Mouse (Mus musculus) intestine, embryonic 16.5 days (tissue): ENCODE data around the gene Slc38a2. TPM values are rescaled to one million over a fixed set of nuclear protein-coding genes. Genes with fewer than 3 reads are reported as not detected.

Experiments
- ATAC-seq: fragments of 200-750 bp; cut with Nextera tagmentation; 2 replicates; pipeline ENCODE4 v1.8.0; 2017; ENCODE audit warnings: moderate TSS enrichment, moderate library complexity
- H3K27ac ChIP-seq: fragments of 300-500 bp; sonication (generic); 2 replicates; pipeline ENCODE4 v1.5.1; 2014; ENCODE audit warnings: mild to moderate bottlenecking, low read length
- H3K27me3 ChIP-seq: fragments of 300-500 bp; sonication (generic); replicated peaks from 2 replicates; pipeline ENCODE4 v1.6.1; 2014; ENCODE audit warnings: low read length, control low read depth, mixed read lengths; ENCODE audit not compliant: control insufficient read depth, insufficient read depth
- H3K36me3 ChIP-seq: fragments of 300-500 bp; sonication (generic); 2 replicates; pipeline ENCODE4 v1.6.1; 2014; ENCODE audit warnings: low read length, control low read depth; ENCODE audit not compliant: control insufficient read depth, insufficient read depth
- H3K4me1 ChIP-seq: fragments of 300-500 bp; sonication (generic); 2 replicates; pipeline ENCODE4 v1.6.1; 2014; ENCODE audit warnings: low read length, control low read depth, mixed read lengths; ENCODE audit not compliant: control insufficient read depth, insufficient read depth
- H3K4me2 ChIP-seq: fragments of 300-500 bp; sonication (generic); 2 replicates; pipeline ENCODE4 v1.6.1; 2014; ENCODE audit warnings: low read depth, low read length, control low read depth
- H3K4me3 ChIP-seq: fragments of 300-500 bp; sonication (generic); 2 replicates; pipeline ENCODE4 v1.5.1; 2014; ENCODE audit warnings: mild to moderate bottlenecking, low read length
- H3K9ac ChIP-seq: fragments of 300-500 bp; sonication (generic); 2 replicates; pipeline ENCODE4 v1.6.1; 2014; ENCODE audit warnings: low read depth, low read length
- H3K9me3 ChIP-seq: fragments of 300-500 bp; sonication (generic); 2 replicates; pipeline ENCODE4 v1.6.1; 2016; ENCODE audit warnings: low read length, control low read depth; ENCODE audit not compliant: control insufficient read depth
- WGBS: fragments of 180-500 bp; shearing (Covaris S2); extraction: QIAGEN DNeasy Blood & Tissue Kit; methylation state at CpG from one replicate; pipeline ENCODE4 v1.1.7; 2014; 5-methylcytosine and 5-hydroxymethylcytosine counted together
- polyA plus RNA-seq: library from polyadenylated mRNA; unstranded; fragments of >200 nt; fragmentation: Nextera tagmentation; extraction: Ambion mirVana; gene quantifications from 2 replicates; pipeline ENCODE4 v1.2.1, GENCODE M21; 2015

The Slc38a2 gene
- polyA plus RNA-seq, 1 experiment from 2014 or later = 74.2 TPM

DNA sequence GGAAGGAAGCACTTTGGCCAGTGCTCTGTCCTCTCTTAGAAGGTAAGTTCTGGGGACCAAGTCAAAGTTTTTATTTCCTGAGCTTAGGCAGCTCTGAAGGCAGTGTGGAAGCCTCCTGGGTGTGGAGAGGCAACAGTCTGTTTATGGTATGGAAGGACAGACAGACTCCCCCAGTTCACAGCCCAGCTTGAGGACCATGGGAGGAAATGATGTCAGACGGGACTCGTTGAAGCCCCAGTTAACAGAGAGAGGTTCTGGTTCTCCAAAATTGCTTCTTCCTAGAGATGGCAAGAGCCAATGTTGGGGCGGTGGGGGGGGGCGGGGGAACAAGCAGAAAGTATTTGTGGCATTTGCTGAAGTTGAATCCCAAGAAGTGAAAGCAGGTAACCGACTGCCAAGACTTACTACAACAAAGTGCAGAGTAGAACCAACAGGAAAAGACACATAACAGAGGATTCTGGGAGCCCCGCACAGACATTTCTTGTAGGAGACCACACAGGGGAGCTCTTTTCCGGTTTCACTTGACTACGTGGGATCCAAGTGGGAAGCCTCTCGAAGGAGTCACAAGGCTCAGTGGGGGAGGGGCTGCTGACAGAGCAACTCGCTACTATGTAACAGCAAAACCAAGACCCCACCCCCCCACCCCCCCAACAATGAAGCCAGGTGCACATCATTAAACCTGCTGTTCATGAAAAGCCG is 15.2 kb downstream of the Slc38a2 start:
- H3K27ac ChIP-seq = no peak overlapping the region

DNA sequence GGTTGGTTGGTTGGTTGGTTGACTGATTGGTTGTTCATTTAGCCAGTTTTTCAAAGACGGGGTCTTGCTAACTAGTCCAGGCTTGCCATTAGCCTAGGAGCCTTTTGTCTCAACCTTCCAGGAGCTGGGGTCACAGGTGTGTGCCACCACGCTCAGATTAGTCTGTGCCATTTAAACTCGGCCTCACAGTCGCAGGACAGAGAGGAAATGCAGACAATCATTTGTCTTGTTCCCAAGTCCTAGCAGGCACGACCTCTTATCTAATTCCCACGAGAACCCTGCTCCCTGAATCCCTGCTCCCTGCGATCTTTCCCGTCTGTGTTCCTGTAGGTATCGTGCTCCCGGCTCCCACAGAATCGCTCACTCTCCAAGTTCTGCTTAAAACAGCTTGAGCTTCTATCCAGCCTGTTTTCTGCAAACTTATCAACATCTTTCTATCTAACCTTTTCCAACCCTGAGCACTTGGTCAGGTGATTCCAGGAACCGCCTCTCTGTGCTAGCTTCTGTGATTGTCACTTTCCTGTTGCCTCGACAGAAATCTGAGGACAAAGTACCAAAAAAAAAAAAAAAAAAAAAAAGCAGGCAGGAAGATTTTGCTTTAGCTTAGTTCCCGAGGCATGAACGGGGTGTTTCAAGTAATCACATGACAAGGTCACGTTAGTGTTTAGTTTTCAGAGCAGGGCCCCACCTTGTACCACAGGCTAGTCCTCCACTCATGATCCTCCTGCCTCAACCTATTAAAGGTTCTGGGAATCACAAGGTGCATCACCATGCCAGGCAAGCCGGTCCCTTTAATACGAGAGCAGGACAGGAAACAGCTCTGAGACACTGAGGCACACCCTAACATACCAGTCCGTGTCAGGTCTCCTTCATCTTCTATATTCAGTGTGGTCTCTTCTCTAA is 20.4 kb downstream of the Slc38a2 start:
- peak overlapping the region; percentile 24 for H3K4me2 ChIP-seq
- H3K27me3 ChIP-seq = no peaks in the 10 kb centered on the region
- peaks cover 10% of the 10 kb centered on the region for H3K4me1 ChIP-seq
- no peak overlapping the region for H3K4me3 ChIP-seq
- no peaks in the 10 kb centered on the region for H3K9me3 ChIP-seq
- peak overlapping the region; percentile 64 for H3K27ac ChIP-seq
- ATAC-seq = peak; percentile 74
- WGBS = 50% methylated on average over 19 of the region's 19 CpGs
- H3K9ac ChIP-seq = no peak overlapping the region
- H3K36me3 ChIP-seq = no peaks in the 10 kb centered on the region

More for the DNA sequence above, 15.2 kb downstream of the Slc38a2 start:
- WGBS = 41% methylated on average over 11 of the region's 11 CpGs
- ATAC-seq = peak; percentile 29; the same call in 1 of the 2 replicates
- no peaks in the 10 kb centered on the region for H3K9me3 ChIP-seq
- H3K4me1 ChIP-seq = peaks cover 6% of the 10 kb centered on the region; the same call in 1 of the 2 replicates
- peaks cover 13% of the 10 kb centered on the region for H3K36me3 ChIP-seq
- no peak overlapping the region for H3K9ac ChIP-seq
- H3K4me3 ChIP-seq = no peak overlapping the region
- peak overlapping the region; percentile 22; the same call in 1 of the 2 replicates for H3K4me2 ChIP-seq
- H3K27me3 ChIP-seq = no peaks in the 10 kb centered on the region

DNA sequence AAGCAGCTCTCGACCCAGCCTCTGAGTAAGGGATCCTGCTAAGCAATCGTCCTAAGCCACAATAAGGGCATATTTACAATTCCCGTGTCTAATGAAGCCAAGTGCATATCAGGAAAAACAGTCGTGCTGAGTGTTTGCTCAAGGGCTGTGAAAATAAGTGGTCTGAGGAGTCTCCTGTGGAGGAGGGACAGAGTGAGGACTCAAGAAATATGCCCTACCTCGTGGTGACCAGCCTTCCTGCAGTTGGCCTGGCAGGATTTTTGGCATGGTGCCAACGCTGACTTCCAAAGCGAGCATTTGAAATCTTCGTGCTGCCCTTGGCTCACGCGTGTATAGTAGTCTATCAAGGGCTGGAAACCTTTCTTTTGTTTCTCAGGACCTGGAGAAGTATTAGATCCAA is 23.0 kb downstream of the Slc38a2 start:
- Histone ChIP-seq H3K4me2 (no peak overlapping the region), H3K4me3 (no peak overlapping the region), H3K36me3 (no peaks in the 10 kb centered on the region), H3K27me3 (no peaks in the 10 kb centered on the region), H3K9me3 (no peaks in the 10 kb centered on the region), H3K27ac (no peak overlapping the region), H3K4me1 (peaks cover 13% of the 10 kb centered on the region), H3K9ac (no peak overlapping the region)
- 26% methylated on average over 10 of the region's 10 CpGs for WGBS
- peak; percentile 32; the same call in 1 of the 2 replicates for ATAC-seq

DNA sequence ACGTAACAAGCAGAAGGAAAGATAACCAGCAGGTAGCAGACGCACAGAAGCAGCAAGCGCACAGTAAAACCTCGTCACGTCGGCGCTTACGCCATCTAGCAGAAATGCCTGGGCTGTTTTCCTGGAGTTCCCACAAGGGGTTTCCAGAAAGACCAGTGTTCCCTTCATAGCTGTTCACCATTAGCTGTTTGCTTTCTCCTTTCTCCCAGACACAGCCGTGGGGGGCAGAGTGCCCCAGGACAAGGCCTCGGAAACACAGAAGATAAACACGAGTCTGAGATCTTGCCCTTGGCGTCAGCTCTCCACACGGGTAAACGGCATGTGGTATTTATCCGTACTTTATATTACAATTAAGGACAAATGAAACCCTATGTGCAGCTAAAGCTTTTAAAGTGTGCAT is 23.8 kb downstream of the Slc38a2 start:
- WGBS = 70% methylated on average over 15 of the region's 15 CpGs
- Histone ChIP-seq H3K4me3 (no peak overlapping the region), H3K4me1 (peaks cover 13% of the 10 kb centered on the region)

DNA sequence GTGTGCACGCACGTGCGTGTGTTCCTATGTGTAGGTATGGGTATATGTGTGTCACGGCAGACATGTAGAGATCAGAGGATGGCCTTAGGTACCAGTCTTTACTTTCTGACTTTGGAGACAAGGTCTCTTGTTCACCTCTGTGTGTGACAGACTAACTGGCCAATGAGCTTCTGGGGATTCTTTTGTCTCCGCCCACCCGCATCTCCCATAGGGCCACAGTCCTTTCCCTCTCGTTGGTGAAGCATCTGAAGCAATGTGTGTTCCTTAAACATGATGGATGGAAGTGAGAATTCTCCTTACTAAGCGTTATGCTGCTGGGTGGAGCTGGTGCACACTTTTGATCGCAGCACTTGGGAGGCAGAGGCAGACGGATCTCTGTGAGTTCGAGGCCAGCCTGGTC is 24.5 kb downstream of the Slc38a2 start:
- Histone ChIP-seq H3K4me2 (no peak overlapping the region), H3K36me3 (no peaks in the 10 kb centered on the region), H3K27me3 (no peaks in the 10 kb centered on the region), H3K4me3 (no peak overlapping the region), H3K27ac (no peak overlapping the region), H3K9me3 (no peaks in the 10 kb centered on the region), H3K9ac (no peak overlapping the region), H3K4me1 (peaks cover 13% of the 10 kb centered on the region)
- WGBS = 85% methylated on average over 11 of the region's 11 CpGs
- ATAC-seq = no peak

More for the DNA sequence above, 23.8 kb downstream of the Slc38a2 start:
- no peaks in the 10 kb centered on the region for H3K27me3 ChIP-seq
- no peak overlapping the region for H3K4me2 ChIP-seq
- H3K9ac ChIP-seq = no peak overlapping the region
- H3K9me3 ChIP-seq = no peaks in the 10 kb centered on the region
- H3K36me3 ChIP-seq = no peaks in the 10 kb centered on the region
- no peak overlapping the region for H3K27ac ChIP-seq
- no peak for ATAC-seq

DNA sequence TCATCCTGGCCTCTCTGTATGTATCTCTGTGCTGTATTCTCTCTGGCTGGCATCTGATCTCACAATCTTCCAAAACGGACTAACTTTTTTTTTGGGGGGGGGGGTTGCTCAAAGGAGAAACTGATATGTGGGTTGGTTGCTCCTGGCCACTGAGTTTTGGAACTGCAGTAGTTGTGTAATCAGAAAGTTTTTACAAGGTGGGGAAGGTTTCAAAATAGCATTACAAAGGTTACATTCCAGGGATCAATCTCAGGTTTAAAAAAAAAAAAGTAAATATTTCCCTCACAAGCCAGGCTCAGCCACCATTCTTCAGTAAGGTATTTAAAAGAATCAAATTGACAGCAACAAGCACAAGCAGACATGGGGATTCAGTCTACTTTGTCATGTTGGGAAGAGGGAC is 25.4 kb downstream of the Slc38a2 start:
- WGBS = 58% methylated on average over 1 of the region's 1 CpGs
- Histone ChIP-seq H3K36me3 (no peaks in the 10 kb centered on the region), H3K9ac (no peak overlapping the region), H3K9me3 (no peaks in the 10 kb centered on the region), H3K27me3 (no peaks in the 10 kb centered on the region), H3K27ac (no peak overlapping the region), H3K4me1 (peaks cover 13% of the 10 kb centered on the region), H3K4me3 (no peak overlapping the region), H3K4me2 (no peak overlapping the region)
- ATAC-seq = 0 out of 2 replicates have a peak, but pooled peaks have one; percentile 47

DNA sequence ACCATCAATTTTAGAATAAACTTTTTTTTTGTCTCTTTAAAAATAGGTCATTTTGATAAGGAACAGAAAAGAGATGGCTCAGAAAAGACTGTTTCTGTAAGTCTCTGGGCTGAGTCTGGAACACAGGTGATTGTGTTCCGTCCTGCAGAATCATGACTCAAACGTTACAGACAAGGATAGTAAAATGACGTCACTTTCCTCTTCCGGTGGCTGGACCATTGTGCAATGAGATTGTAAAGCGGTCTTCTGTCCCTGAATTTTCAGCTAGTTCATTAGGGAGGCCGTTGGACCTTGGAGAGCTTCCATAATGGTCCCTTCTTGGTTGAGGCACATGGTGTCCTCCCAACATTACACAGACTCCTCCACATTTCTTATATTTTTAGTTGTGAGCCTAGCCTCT is 29.8 kb downstream of the Slc38a2 start:
- H3K36me3 ChIP-seq = no peaks in the 10 kb centered on the region
- H3K4me1 ChIP-seq = peaks cover 9% of the 10 kb centered on the region; the same call in 1 of the 2 replicates
- H3K27ac ChIP-seq = no peak overlapping the region
- no peak overlapping the region for H3K4me3 ChIP-seq
- no peaks in the 10 kb centered on the region for H3K27me3 ChIP-seq
- H3K9me3 ChIP-seq = no peaks in the 10 kb centered on the region
- ATAC-seq = no peak
- no peak overlapping the region for H3K9ac ChIP-seq
- WGBS = 70% methylated on average over 6 of the region's 6 CpGs
- no peak overlapping the region for H3K4me2 ChIP-seq

DNA sequence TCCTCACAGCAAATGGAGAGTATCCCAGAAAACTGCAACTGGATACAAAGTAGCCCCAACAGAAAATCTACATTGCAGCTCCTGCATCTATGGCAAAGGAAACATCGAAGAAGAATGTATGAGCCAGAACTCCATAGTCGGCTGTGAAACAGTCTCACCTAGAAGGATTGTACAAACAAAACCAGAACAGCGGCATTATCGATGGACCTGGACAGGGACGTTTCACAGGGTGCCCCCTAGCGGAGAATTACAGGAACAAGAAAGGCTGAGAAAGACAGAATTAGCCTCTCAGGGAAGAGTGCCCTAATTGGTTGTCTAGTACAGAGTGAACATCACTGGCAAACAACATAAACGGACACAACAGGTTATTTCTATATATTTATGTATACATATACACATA is 32.9 kb downstream of the Slc38a2 start:
- Histone ChIP-seq H3K4me3 (peak overlapping the region; percentile 21; the same call in 1 of the 2 replicates), H3K9me3 (no peaks in the 10 kb centered on the region), H3K36me3 (no peaks in the 10 kb centered on the region), H3K27ac (no peak overlapping the region), H3K27me3 (no peaks in the 10 kb centered on the region), H3K9ac (no peak overlapping the region), H3K4me2 (peak overlapping the region; percentile 50), H3K4me1 (peaks cover 6% of the 10 kb centered on the region; the same call in 1 of the 2 replicates)
- ATAC-seq = peak; percentile 68
- 4% methylated on average over 7 of the region's 7 CpGs for WGBS

DNA sequence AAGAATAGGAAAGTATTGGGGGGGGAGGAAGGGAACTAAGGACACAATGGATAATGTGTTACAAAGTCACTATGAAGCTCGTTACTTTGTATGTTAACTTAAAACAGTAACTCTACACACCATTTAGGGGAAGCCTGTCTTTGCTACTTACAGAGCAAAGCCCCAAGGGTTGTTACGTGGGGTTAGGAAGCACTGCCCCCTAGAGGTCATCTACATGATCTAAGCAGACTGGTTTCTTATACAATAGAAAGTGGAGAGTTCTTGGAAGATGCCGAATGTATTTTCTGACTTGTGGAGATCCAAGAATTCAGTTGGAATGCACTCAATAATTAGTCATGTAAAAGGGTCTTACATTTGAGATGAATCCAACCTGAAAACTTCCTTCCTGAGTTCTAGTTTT is 33.6 kb downstream of the Slc38a2 start:
- H3K4me3 ChIP-seq = no peak overlapping the region
- peak; percentile 83 for ATAC-seq
- 7% methylated on average over 3 of the region's 3 CpGs for WGBS

More for the DNA sequence above, 33.6 kb downstream of the Slc38a2 start:
- Histone ChIP-seq H3K4me1 (peaks cover 6% of the 10 kb centered on the region; the same call in 1 of the 2 replicates), H3K27me3 (no peaks in the 10 kb centered on the region), H3K36me3 (no peaks in the 10 kb centered on the region), H3K27ac (no peak overlapping the region), H3K4me2 (peak overlapping the region; percentile 50), H3K9ac (no peak overlapping the region), H3K9me3 (no peaks in the 10 kb centered on the region)
